Mouse (Mus musculus) heart, postnatal 25 days (tissue): ENCODE measurements around the gene Sipa1l2. TPM values are rescaled to one million over a fixed set of nuclear protein-coding genes. Genes with fewer than 3 reads are reported as not detected.

Source experiments
- DNase-seq: peaks from one replicate; pipeline ENCODE4 v3.0.0; 2022; ENCODE audit warnings: low spot score
- intact Hi-C: fragments of 180-260 bp; cut with DNase I; formaldehyde crosslinking; loops from one replicate; pipeline ENCODE4 v1.15.1; 2025
- total RNA-seq, 2 experiments: library from RNA; stranded (reverse); gene quantifications; 2 replicates each; pipeline ENCODE4 v1.2.3; 2021

Gene Sipa1l2
- total RNA-seq, 2 experiments from 2014 or later, result 43.7 to 44.8 TPM

- DNase-seq, result peak; percentile 42
- intact Hi-C loops, result loop anchor here (5.0 kb wide), 1 partner anchor 44 kb away; no protein-coding TSS in a partner anchor
Observed at GRCm38 (mm10) chr8:125488747-125489146, 80.9 kb downstream of the Sipa1l2 start.

DNA sequence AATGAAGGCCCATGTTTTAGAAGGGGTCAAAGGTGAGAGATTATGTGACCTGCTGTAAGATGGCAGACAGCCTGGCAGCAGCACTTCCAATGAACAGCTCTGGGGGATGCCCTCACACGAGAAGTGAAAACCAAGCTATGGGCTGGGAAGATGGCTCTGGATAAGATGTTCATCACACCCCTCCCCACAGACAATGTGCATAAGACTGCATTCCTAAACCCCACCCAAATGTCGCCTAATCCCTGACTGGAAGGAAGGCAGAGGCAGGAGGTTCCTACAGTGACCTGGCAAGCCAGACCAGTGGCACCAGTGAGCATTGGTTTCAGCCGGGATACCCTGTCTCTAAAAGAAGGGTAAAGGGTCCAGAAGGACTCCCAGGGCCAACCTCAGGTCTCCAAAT lies 83.9 kb downstream of the Sipa1l2 start:
- intact Hi-C loops, result loop anchor here (5.0 kb wide), 1 partner anchor 47 kb away; no protein-coding TSS in a partner anchor

GRCm38 (mm10) chr8:125484530-125485196 lies 84.9 kb downstream of the Sipa1l2 start:
- intact Hi-C loops, result loop anchor here (5.0 kb wide), 1 partner anchor 48 kb away; no protein-coding TSS in a partner anchor
- no peak for DNase-seq

More for the DNA sequence above, 83.9 kb downstream of the Sipa1l2 start:
- no peak for DNase-seq

DNA sequence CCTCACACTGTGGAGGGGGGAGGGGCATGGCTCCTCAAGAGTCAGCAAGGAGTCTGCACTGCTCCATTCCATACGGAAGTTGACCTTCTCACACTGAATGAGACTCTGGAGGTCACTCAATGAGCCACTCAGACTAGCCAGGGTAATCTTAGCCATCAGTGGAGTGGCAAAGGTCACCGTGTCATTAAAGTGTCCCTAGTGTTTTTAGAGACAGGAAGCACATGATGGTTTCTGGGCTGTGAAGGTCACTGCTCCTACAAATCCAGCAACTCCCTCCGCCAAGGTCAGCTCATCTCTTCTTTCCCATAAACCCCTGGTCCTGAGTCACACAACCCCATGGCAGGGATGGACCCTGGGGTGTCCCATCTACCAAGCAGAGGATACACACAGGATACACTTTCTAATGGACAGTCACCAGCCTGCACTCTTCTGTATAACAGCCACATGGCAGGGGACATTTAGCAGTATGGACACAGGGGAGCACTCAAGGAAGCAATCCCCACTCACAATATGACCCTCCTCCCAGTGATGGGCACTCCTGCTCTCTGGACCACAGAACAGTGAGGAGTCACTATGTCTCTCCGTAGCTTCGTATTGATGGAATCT lies 87.0 kb downstream of the Sipa1l2 start:
- DNase-seq, result no peak
- intact Hi-C loops, result no loop called here

DNA sequence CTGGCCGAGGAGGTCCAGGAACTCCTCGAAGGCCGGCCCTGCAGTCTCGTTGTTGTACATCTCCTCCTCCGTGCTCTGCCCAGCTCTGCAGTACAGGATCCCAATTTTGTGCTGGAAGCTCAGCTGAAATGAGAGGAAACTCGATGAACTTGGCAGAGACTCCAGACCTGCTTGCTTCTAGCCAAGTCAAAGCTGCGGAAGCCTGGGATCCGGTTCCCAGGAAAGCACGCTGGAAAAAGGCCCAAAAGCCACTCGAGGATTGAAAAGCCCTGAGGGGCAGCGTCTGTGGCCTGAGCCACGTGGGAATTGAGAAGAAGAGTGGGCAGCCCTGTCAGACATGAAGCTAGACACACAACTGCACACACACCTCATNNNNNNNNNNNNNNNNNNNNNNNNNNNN lies 94.7 kb downstream of the Sipa1l2 start:
- intact Hi-C loops, result loop anchor here (5.0 kb wide), 1 partner anchor 92 kb away; the partner anchor contains the start of gene Sipa1l2
- DNase-seq, result peak; percentile 36

DNA sequence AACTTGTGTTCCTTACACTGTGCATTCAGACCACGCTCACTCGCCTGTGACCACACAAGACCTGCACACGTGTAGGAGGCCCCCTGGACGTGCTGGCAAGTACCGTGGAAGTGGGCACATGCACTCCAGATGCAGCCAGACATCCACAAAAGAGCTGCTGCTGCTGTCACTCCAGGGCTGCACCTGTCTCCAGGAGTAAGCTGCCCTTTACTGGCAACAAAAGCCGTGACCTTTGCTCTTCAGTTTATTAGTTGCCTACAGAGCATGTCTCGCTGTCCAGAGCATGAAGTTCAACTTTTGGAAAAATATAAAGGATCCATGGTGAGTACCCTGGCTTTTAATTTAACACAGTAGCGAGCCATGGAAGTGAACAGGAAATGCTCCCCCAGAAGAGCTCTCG lies 98.2 kb downstream of the Sipa1l2 start:
- intact Hi-C loops, result loop anchor here (5.0 kb wide), 1 partner anchor 96 kb away; the partner anchor contains the start of gene Sipa1l2
- no peak for DNase-seq

- intact Hi-C loops, result no loop called here
- no peak for DNase-seq
Observed at GRCm38 (mm10) chr8:125465156-125465821, 104.3 kb downstream of the Sipa1l2 start.

GRCm38 (mm10) chr8:125462901-125463300 lies 106.7 kb downstream of the Sipa1l2 start:
- DNase-seq, result no peak
- intact Hi-C loops, result no loop called here

DNA sequence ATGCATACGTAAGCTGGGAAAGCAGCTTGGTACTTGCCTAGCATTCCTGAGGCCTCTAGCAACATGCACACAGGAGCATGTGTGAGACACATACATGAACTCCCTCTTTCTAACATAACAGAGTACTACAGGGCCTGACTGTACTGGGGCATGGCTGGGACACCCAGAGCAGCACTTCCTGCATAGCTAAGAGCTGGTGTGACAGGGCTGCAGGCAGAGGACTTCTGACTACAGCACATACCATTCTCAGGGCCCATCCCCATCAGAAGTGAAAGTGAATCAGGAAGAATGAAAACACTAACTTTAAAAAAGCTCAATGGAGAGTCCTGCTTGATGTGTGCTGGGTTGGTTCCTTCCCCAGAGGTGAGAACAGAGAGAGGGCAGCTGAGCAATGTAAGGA lies 108.1 kb downstream of the Sipa1l2 start:
- intact Hi-C loops, result no loop called here
- DNase-seq, result no peak

DNA sequence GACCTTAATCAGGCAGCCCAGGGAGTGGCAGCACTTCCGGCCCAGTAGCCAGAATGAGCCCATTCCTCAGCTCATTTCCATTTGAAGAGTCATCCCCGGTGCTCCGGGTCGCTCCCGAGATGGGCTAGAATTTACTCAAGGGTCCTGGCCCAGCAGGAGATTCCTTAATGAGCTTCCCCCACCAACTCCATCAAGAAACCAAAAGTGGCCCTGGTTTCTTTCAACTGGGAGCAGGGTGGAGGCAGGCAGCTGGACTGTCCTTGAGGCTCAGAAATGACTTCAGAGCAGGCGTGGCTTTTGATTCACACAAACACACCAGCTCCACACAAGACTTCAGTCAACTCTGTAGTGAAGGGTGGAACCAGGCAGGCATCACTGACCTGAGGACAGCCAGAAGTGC lies 109.0 kb downstream of the Sipa1l2 start:
- intact Hi-C loops, result no loop called here
- no peak for DNase-seq

DNA sequence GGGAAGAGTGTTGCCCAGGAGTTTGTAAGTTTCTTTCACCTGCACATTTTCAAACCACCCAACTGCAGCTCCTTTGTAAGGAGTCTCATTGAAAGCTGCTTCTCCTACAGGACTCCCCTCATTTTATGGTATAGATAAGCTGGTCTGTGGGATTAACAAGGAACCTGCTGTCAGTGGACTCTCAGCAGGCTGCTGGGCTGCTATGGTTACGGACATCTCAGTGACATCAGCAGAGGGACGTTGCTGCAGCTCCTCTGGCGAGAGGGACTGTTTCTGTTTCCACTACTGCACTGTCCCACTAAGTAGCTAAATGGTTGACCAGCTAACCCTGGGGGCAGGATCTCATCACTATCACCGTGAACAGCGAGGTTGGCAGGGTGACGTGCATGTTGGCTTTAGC lies 120.6 kb downstream of the Sipa1l2 start:
- intact Hi-C loops, result loop anchor here (10.0 kb wide), 1 partner anchor 416 kb away; no protein-coding TSS in a partner anchor
- no peak for DNase-seq

DNA sequence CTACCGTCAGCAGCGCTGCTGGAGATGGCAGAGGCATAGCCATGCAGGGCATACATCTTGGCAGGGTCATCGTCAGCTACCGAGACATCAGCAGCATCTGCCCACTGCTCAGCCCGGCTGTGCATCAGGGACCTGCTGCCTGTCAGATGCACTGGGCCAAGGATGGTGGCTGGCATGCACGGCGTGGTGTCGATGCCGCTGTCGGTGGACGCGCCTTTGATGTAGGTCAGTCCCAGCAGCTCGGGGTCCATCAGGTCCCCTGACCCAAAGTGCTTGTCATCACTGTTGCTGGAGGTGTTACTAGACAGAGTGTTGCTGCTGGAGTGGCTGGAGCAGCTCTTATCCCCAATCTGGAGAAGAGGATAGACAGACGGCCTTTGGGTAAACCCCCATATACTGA lies 122.1 kb downstream of the Sipa1l2 start:
- intact Hi-C loops, result loop anchor here (10.0 kb wide), 1 partner anchor 417 kb away; no protein-coding TSS in a partner anchor
- no peak for DNase-seq

GRCm38 (mm10) chr8:125446236-125446635 lies 123.4 kb downstream of the Sipa1l2 start:
- DNase-seq, result no peak
- intact Hi-C loops, result loop anchor here (10.0 kb wide), 1 partner anchor 419 kb away; no protein-coding TSS in a partner anchor

DNA sequence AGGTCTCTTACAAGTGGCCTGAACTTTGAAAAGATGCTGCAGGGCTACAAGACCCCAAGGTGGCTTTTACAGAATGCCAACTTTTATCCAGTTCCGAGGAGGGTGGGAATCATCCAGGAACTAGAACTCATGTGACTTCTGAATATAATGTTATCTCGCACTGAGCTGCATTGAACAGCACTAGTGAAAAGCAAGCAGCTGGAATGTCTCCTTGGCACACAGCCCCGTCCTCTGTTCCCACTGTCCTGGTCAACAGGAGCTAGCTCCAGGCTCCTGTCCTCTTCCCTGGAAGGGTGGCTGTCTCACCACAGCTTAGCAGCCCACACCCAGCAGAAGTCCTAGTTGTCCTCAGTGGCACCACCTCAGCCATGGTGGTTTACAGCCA lies 124.4 kb downstream of the Sipa1l2 start:
- intact Hi-C loops, result loop anchor here (10.0 kb wide), 1 partner anchor 420 kb away; no protein-coding TSS in a partner anchor
- DNase-seq, result peak; percentile 41

DNA sequence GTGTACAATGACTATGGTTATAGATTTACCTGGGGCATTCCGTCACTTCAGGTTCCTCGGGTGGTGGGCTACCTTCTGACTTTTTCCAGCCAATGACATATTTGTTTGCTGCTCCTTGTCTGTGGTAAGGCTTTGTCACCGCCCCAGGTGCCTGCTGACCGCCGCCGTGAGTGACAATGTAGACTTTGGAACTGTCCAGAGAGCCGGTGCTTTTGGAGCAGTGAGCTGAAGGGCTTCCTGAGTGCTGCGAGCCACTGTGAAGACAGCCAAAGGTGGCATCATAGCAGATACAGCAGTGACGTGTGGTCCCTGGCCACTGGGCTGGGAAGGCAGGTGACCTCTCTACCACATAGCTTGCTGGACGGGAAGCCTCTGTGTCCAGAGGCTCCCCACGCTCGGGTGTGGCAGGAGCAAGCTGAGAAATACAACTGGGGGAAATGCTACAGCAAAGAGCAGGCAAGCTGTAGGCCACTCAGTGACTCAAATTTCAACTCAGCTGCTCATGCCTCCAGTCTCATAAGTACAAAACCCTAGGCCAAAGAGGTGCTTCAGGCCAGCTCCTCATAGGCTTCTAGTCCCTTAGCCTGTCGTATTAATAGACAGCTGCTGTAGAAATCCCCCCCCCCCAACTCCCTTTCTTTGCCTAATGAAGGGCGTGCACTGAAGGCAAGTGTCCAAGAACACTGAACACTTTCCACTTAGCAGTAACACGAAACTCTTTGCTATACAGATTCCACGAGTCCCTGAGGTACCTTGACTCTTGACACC lies 125.0 kb downstream of the Sipa1l2 start:
- DNase-seq, result no peak
- intact Hi-C loops, result loop anchor here (5.0 to 10.0 kb wide), 2 partner anchors 57 to 420 kb away; no protein-coding TSS in a partner anchor

DNA sequence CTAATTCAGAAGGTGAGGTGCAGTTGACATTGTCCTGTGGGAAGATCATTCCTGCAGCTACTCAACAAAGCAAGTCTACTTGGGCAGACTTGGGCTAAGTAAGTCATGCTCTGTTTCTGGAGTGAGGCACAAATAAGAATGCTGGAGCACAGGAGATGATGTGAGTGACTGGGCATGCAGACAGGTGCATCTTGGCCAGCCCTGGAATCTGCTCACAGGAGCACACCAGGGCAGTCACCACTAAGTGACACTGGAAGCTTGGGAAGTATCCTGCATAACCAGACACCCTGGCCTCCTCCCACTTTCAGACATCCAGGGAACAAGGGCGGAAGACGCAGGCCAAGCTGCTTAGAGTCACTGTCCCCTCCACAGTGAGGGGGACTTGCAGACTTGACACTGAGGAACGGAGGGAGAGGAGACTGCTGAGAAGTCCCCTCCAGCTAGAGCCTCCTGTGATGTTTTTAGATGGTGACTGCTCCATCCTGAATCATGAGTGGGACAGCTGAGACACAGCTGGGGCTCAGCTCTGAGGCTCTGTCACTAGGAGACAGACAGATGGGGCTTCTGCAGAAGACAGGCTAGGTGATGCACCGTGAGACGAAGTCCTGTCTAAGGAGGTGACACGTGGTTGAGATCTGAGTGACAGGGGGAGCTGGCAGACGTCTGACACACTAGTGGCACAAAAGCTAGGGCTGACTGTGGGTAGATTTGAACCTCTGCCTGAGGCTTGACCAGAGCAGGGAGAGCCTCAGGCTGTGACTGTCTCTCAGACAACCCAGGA lies 134.1 kb downstream of the Sipa1l2 start:
- intact Hi-C loops, result no loop called here
- no peak for DNase-seq

GRCm38 (mm10) chr8:125434151-125434550 lies 135.5 kb downstream of the Sipa1l2 start:
- intact Hi-C loops, result loop anchor here (5.0 kb wide), 1 partner anchor 252 kb away; no protein-coding TSS in a partner anchor
- DNase-seq, result no peak

DNA sequence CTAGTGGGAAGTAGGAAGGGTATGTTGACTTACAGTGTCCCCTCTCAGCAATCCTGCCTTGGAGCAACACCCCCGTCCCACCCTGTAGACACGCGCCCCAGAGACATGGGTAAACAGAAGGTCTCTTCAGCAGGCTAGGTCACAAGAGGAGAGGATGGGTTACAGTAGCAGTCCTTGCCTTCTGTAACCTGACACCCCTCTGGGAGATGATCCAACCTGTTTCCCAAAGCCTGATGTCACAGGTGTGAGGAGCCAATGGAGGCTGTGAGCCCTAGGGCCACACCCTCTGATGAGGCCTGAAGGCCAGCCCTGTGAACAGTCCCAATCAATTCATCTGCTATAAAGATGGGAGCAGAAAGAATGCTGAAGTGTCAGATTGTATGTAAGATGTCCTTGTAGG lies 138.3 kb downstream of the Sipa1l2 start:
- intact Hi-C loops, result loop anchor here (5.0 kb wide), 1 partner anchor 249 kb away; no protein-coding TSS in a partner anchor

DNA sequence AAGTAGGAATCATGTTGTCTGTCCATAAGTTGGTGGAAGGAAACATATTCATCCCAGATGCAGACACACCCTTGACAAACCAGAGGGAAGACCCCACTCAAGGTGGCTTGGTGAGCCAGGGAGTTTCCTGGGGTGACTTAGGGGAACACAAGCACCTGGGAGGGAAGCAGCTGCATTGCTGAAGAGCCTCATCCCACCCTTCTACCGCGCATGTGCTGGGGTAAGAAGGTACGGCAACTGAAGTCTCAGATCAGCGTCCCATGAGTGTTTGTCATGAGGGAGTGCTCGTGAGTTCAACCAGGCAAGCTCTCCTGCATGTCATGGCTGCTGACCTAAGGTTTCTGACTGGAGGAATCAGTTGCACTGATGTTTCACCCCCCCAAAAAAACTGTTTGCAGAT lies 138.8 kb downstream of the Sipa1l2 start:
- no peak for DNase-seq
- intact Hi-C loops, result loop anchor here (5.0 kb wide), 1 partner anchor 248 kb away; no protein-coding TSS in a partner anchor

More for the DNA sequence above, 138.3 kb downstream of the Sipa1l2 start:
- DNase-seq, result no peak
